8 mouse cellular contexts compared by ENCODE assay signal in genomic region chr5:71092475-71092874, GRCm38 (mm10). TPM values are rescaled to one million over a fixed set of nuclear protein-coding genes. Genes with fewer than 3 reads are reported as not detected.
DNase-seq lines count a peak whose midpoint lies in the region; ATAC-seq lines count a peak whose summit lies in the region.

No protein-coding gene starts in this region.

- peak overlapping the region; percentile 13; the same call in 1 of the 2 replicates for H3K4me3 ChIP-seq in midbrain, embryonic 15.5 days
- no peak overlapping the region for H3K4me3 ChIP-seq in heart, embryonic 11.5 days (ENCODE audit: low read depth, low read length)

- no peaks in the 10 kb centered on the region for H3K9me3 ChIP-seq in midbrain, embryonic 15.5 days
- H3K9me3 ChIP-seq in heart, embryonic 11.5 days (replicated peaks; ENCODE audit: control insufficient read depth, low read length), result no peaks in the 10 kb centered on the region

- DNase-seq in adrenal gland, postnatal 14 days, result peak; percentile 8
- no peak for DNase-seq in adrenal gland, adult 2 months
- DNase-seq in brain, adult 2 months (ENCODE audit: low read depth, low spot score), result peak; percentile 72
- peak; percentile 27 to 62 for DNase-seq in layer of hippocampus, adult 18-20 months (ENCODE audit: low spot score in 2 of 2)
- no peak for DNase-seq in adipocyte (ENCODE audit: low spot score)
- no peak for DNase-seq in lung, adult 18-20 months

- H3K4me1 ChIP-seq in midbrain, embryonic 15.5 days, result peaks cover 13% of the 10 kb centered on the region
- H3K4me1 ChIP-seq in heart, embryonic 11.5 days (ENCODE audit: control insufficient read depth, insufficient read depth, low read length), result no peaks in the 10 kb centered on the region

- no peaks in the 10 kb centered on the region for H3K27me3 ChIP-seq in midbrain, embryonic 15.5 days (replicated peaks)
- peaks cover 15% of the 10 kb centered on the region; the same call in 1 of the 2 replicates for H3K27me3 ChIP-seq in heart, embryonic 11.5 days (ENCODE audit: control insufficient read depth, insufficient read depth, low read length)

- H3K27ac ChIP-seq in midbrain, embryonic 15.5 days, result no peak overlapping the region
- no peak overlapping the region for H3K27ac ChIP-seq in heart, embryonic 11.5 days (ENCODE audit: low read depth, low read length)

- no peaks in the 10 kb centered on the region for H3K36me3 ChIP-seq in midbrain, embryonic 15.5 days (replicated peaks)
- no peaks in the 10 kb centered on the region for H3K36me3 ChIP-seq in heart, embryonic 11.5 days (ENCODE audit: control insufficient read depth, insufficient read depth, low read length)

- H3K9ac ChIP-seq in midbrain, embryonic 15.5 days, result no peak overlapping the region
- H3K9ac ChIP-seq in heart, embryonic 11.5 days (ENCODE audit: low read depth, low read length), result no peak overlapping the region

- no peak for ATAC-seq in midbrain, embryonic 15.5 days (replicated peaks)
- ATAC-seq in heart, embryonic 11.5 days (replicated peaks; ENCODE audit: insufficient number of reproducible peaks, low FRiP score, low TSS enrichment), result no peak

- H3K4me2 ChIP-seq in midbrain, embryonic 15.5 days, result peak overlapping the region; percentile 37
- H3K4me2 ChIP-seq in heart, embryonic 11.5 days, result no peak overlapping the region

RNA-seq across cellular contexts. Expression of gene Gabra2, which starts 3.2 kb away (rescaled TPM):
- total RNA-seq in adrenal gland, postnatal 14 days (2021), result 0.07 and 0.19 TPM in 2 replicates
- total RNA-seq in adrenal gland, adult 2 months (2021), result under 1 TPM in 1 of 2 experiments, not detected in 1; 0.10 TPM
- polyA plus RNA-seq in adrenal gland, adult 2 months (2012; rRNA removed), result not detected in 2 replicates
- total RNA-seq in layer of hippocampus, adult 18-20 months (2021), result 100 to 1,000 TPM; 137 TPM
- polyA plus RNA-seq in midbrain, embryonic 15.5 days (2015; fragmentation: Nextera tagmentation; extraction: Ambion mirVana), result 54.0 and 65.6 TPM in 2 replicates
- 0.11 and 0.30 TPM in 2 replicates for polyA plus RNA-seq in heart, embryonic 11.5 days (2014; fragmentation: Nextera tagmentation; extraction: Ambion mirVana)

Comparison
In these comparisons a context has a peak if more than half of its experiments do, and no peak if none do; other contexts are left out.
1. DNase-seq: peak in adrenal gland, postnatal 14 days (single experiment), brain, adult 2 months (single experiment) and layer of hippocampus, adult 18-20 months (2 of 2); none in adrenal gland, adult 2 months (single experiment), adipocyte (single experiment) and lung, adult 18-20 months (0 of 2).
2. RNA of gene Gabra2, which starts 3.2 kb away (total RNA-seq): 137 TPM in layer of hippocampus, adult 18-20 months; 0.10 TPM in adrenal gland, adult 2 months and 0.07 to 0.19 TPM in adrenal gland, postnatal 14 days; every median in the first group is over 100 times any median in the second.